Mouse (Mus musculus) brain, adult 2 months (tissue): ENCODE results near the gene Rpl13.

Experiments used
- DNase-seq: peaks from one replicate; pipeline ENCODE4 v3.0.0; 2011; ENCODE audit warnings: low read depth, low spot score

Rpl13 gene

GRCm38 (mm10) chr8:123146390-123146789 lies 44.2 kb downstream of the Rpl13 start:
- peak; percentile 73 for DNase-seq

- DNase-seq: peak; percentile 54
Observed at GRCm38 (mm10) chr8:123150737-123151171, 48.6 kb downstream of the Rpl13 start.
